Mouse (Mus musculus) CH12.LX (cell line): ENCODE measurements around the gene Hist1h1b. TPM values are rescaled to one million over a fixed set of nuclear protein-coding genes. Genes with fewer than 3 reads are reported as not detected.
A peak's percentile ranks its signal among the peaks of the same experiment; 100 is the strongest.

Experiments used
- DNase-seq: peaks from one replicate; pipeline ENCODE4 v3.0.0-alpha.2; 2013; ENCODE audit errors: extremely low read depth
- H3K27ac ChIP-seq: 2 replicates; pipeline ENCODE4 v1.5.1; 2012; ENCODE audit warnings: low read depth, mild to moderate bottlenecking, control low read depth, moderate library complexity; ENCODE audit not compliant: insufficient read depth
- H3K27me3 ChIP-seq: replicated peaks from 2 replicates; pipeline ENCODE3; 2012; ENCODE audit warnings: inconsistent platforms
- H3K36me3 ChIP-seq, 2 experiments: replicated peaks in 1 of 2; 2 replicates each; pipeline versions ENCODE3 to v1.6.1; 2012; ENCODE audit warnings: inconsistent platforms in 1 of 2, low read length in 1 of 2, mild to moderate bottlenecking in 1 of 2, mixed read lengths in 1 of 2, moderate library complexity in 1 of 2; ENCODE audit not compliant: control insufficient read depth in 1 of 2, insufficient read depth in 1 of 2
- H3K4me1 ChIP-seq, 2 experiments: 2 replicates each; pipeline ENCODE4 v1.6.1; 2012; ENCODE audit warnings: inconsistent platforms in 1 of 2, moderate library complexity in 1 of 2; ENCODE audit not compliant: insufficient read depth in 2 of 2, control insufficient read depth in 1 of 2
- H3K4me2 ChIP-seq: 2 replicates; pipeline ENCODE4 v1.6.1; 2012; ENCODE audit warnings: low read depth, mild to moderate bottlenecking, control low read depth; ENCODE audit not compliant: poor library complexity, insufficient read depth, severe bottlenecking
- H3K4me3 ChIP-seq, 3 experiments: fragments of 150-350 bp in 1 of 3; sonication (generic) in 1 of 3; replicated peaks in 1 of 3; 2 replicates each; pipeline versions ENCODE3 to v1.5.1; 2011 to 2012; ENCODE audit warnings: low read depth in 2 of 3, low read length in 2 of 3, mild to moderate bottlenecking in 2 of 3, moderate library complexity in 2 of 3, control low read depth in 1 of 3, improper control_type of control experiment in 1 of 3, inconsistent platforms in 1 of 3, mixed read lengths in 1 of 3; ENCODE audit not compliant: poor library complexity in 1 of 3
- H3K79me2 ChIP-seq: replicated peaks from 2 replicates; pipeline ENCODE4 v1.6.1; 2012; ENCODE audit warnings: mild to moderate bottlenecking, moderate library complexity; ENCODE audit not compliant: control insufficient read depth, poor library complexity, insufficient read depth, severe bottlenecking; ENCODE audit errors: extremely low read depth
- H3K9ac ChIP-seq: 2 replicates; pipeline ENCODE4 v1.6.1; 2012; ENCODE audit warnings: low read depth, mild to moderate bottlenecking, control low read depth, moderate library complexity; ENCODE audit not compliant: insufficient read depth
- H3K9me3 ChIP-seq: replicated peaks from 2 replicates; pipeline ENCODE3; 2012; ENCODE audit warnings: low read length, inconsistent platforms, mixed read lengths
- BHLHE40 ChIP-seq: IDR thresholded peaks from 2 replicates; pipeline ENCODE4 v1.6.1; 2011; ENCODE audit warnings: mild to moderate bottlenecking, low read depth, low read length, improper control_type of control experiment
- CHD1 ChIP-seq: IDR thresholded peaks from 2 replicates; pipeline ENCODE4 v1.6.1; 2012; ENCODE audit warnings: low read depth, low read length, improper control_type of control experiment, inconsistent platforms
- CHD2 ChIP-seq: IDR thresholded peaks from 2 replicates; pipeline ENCODE4 v1.6.1; 2011; ENCODE audit warnings: low read length, improper control_type of control experiment
- CTCF ChIP-seq, 2 experiments: IDR thresholded peaks in 1 of 2; conservative IDR thresholded peaks in 1 of 2; 2 replicates each; pipeline ENCODE4 v1.5.1; 2011 to 2012; ENCODE audit warnings: low read depth in 2 of 2, low read length in 2 of 2, improper control_type of control experiment in 1 of 2, inconsistent platforms in 1 of 2, mild to moderate bottlenecking in 1 of 2, moderate library complexity in 1 of 2
- E2F4 ChIP-seq: IDR thresholded peaks from 2 replicates; pipeline ENCODE4 v1.6.1; 2011; ENCODE audit warnings: low read depth, low read length, improper control_type of control experiment; ENCODE audit not compliant: insufficient replicate concordance
- ELF1 ChIP-seq: IDR thresholded peaks from 2 replicates; pipeline ENCODE4 v1.6.1; 2014; ENCODE audit warnings: low read depth, mild to moderate bottlenecking, inconsistent platforms, low read length, improper control_type of control experiment
- EP300 ChIP-seq: IDR thresholded peaks from 2 replicates; pipeline ENCODE4 v1.6.1; 2011; ENCODE audit warnings: low read length, improper control_type of control experiment
- ETS1 ChIP-seq: conservative IDR thresholded peaks from 2 replicates; pipeline ENCODE4 v1.6.1; 2012; ENCODE audit warnings: low read depth, mild to moderate bottlenecking, inconsistent platforms, low read length, improper control_type of control experiment, moderate library complexity
- GABPA ChIP-seq: IDR thresholded peaks from 2 replicates; pipeline ENCODE4 v1.6.1; 2012; ENCODE audit warnings: low read depth, low read length, improper control_type of control experiment, inconsistent platforms; ENCODE audit not compliant: insufficient replicate concordance
- HCFC1 ChIP-seq: IDR thresholded peaks from 2 replicates; pipeline ENCODE4 v1.6.1; 2012; ENCODE audit warnings: low read depth, mild to moderate bottlenecking, inconsistent platforms, low read length, improper control_type of control experiment
- IRF4 ChIP-seq: IDR thresholded peaks from 2 replicates; pipeline ENCODE4 v1.6.1; 2014; ENCODE audit warnings: low read depth, mild to moderate bottlenecking, inconsistent platforms, low read length, improper control_type of control experiment
- JUN ChIP-seq: IDR thresholded peaks from 2 replicates; pipeline ENCODE4 v1.6.1; 2011; ENCODE audit warnings: low read depth, mild to moderate bottlenecking, low read length, improper control_type of control experiment, moderate library complexity; ENCODE audit not compliant: insufficient read depth
- JUND ChIP-seq: conservative IDR thresholded peaks from 2 replicates; pipeline ENCODE4 v1.6.1; 2011; ENCODE audit warnings: low read depth, low read length, improper control_type of control experiment
- MAFK ChIP-seq: IDR thresholded peaks from 2 replicates; pipeline ENCODE4 v1.6.1; 2011; ENCODE audit warnings: low read length, improper control_type of control experiment; ENCODE audit not compliant: insufficient replicate concordance
- MAX ChIP-seq: IDR thresholded peaks from 2 replicates; pipeline ENCODE4 v1.6.1; 2011; ENCODE audit warnings: low read length, improper control_type of control experiment
- MAZ ChIP-seq: IDR thresholded peaks from 2 replicates; pipeline ENCODE4 v1.6.1; 2012; ENCODE audit warnings: low read depth, mild to moderate bottlenecking, inconsistent platforms, low read length, improper control_type of control experiment, moderate library complexity
- MEF2A ChIP-seq: IDR thresholded peaks from 2 replicates; pipeline ENCODE4 v1.6.1; 2014; ENCODE audit warnings: low read depth, mild to moderate bottlenecking, inconsistent platforms, low read length, improper control_type of control experiment, borderline replicate concordance
- MXI1 ChIP-seq: IDR thresholded peaks from 2 replicates; pipeline ENCODE4 v1.6.1; 2011; ENCODE audit warnings: mild to moderate bottlenecking, low read depth, low read length, improper control_type of control experiment
- MYC ChIP-seq: IDR thresholded peaks from 2 replicates; pipeline ENCODE4 v1.6.1; 2011; ENCODE audit warnings: low read depth, mild to moderate bottlenecking, improper control_type of control experiment, low read length
- NELFE ChIP-seq: IDR thresholded peaks from 2 replicates; pipeline ENCODE4 v1.6.1; 2011; ENCODE audit warnings: low read depth, low read length, improper control_type of control experiment
- NRF1 ChIP-seq: IDR thresholded peaks from 2 replicates; pipeline ENCODE4 v1.6.1; 2014; ENCODE audit warnings: low read depth, mild to moderate bottlenecking, inconsistent platforms, low read length, improper control_type of control experiment, moderate library complexity
- PAX5 ChIP-seq: IDR thresholded peaks from 2 replicates; pipeline ENCODE4 v1.6.1; 2012; ENCODE audit warnings: low read length, inconsistent platforms, mixed read lengths
- POLR2A ChIP-seq: IDR thresholded peaks from 2 replicates; pipeline ENCODE4 v1.6.1; 2011; ENCODE audit warnings: low read depth, mild to moderate bottlenecking, improper control_type of control experiment, low read length
- POLR2AphosphoS2 ChIP-seq: IDR thresholded peaks from 2 replicates; pipeline ENCODE4 v1.6.1; 2011; ENCODE audit warnings: low read depth, low read length, improper control_type of control experiment
- RAD21 ChIP-seq: IDR thresholded peaks from 2 replicates; pipeline ENCODE4 v1.6.1; 2011; ENCODE audit warnings: low read depth, mild to moderate bottlenecking, low read length, improper control_type of control experiment, moderate library complexity
- RCOR1 ChIP-seq: conservative IDR thresholded peaks from 2 replicates; pipeline ENCODE4 v1.6.1; 2012; ENCODE audit warnings: low read depth, mild to moderate bottlenecking, inconsistent platforms, low read length, improper control_type of control experiment
- SIN3A ChIP-seq: IDR thresholded peaks from 2 replicates; pipeline ENCODE4 v1.6.1; 2012; ENCODE audit warnings: low read length, improper control_type of control experiment, inconsistent platforms
- SMC3 ChIP-seq: IDR thresholded peaks from 2 replicates; pipeline ENCODE4 v1.6.1; 2011; ENCODE audit warnings: low read depth, low read length, improper control_type of control experiment
- TBP ChIP-seq: conservative IDR thresholded peaks from 2 replicates; pipeline ENCODE4 v1.6.1; 2011; ENCODE audit warnings: low read depth, low read length, improper control_type of control experiment
- TCF12 ChIP-seq: IDR thresholded peaks from 2 replicates; pipeline ENCODE4 v1.6.1; 2014; ENCODE audit warnings: low read depth, mild to moderate bottlenecking, inconsistent platforms, low read length, improper control_type of control experiment
- UBTF ChIP-seq: IDR thresholded peaks from 2 replicates; pipeline ENCODE4 v1.6.1; 2012; ENCODE audit warnings: low read depth, mild to moderate bottlenecking, inconsistent platforms, low read length, improper control_type of control experiment, moderate library complexity
- USF1 ChIP-seq: IDR thresholded peaks from 2 replicates; pipeline ENCODE4 v1.6.1; 2014; ENCODE audit warnings: low read depth, mild to moderate bottlenecking, inconsistent platforms, low read length, improper control_type of control experiment
- ZC3H11A ChIP-seq: IDR thresholded peaks from 2 replicates; pipeline ENCODE4 v1.6.1; 2012; ENCODE audit warnings: low read depth, mild to moderate bottlenecking, inconsistent platforms, low read length, improper control_type of control experiment
- ZKSCAN1 ChIP-seq: IDR thresholded peaks from 2 replicates; pipeline ENCODE4 v1.6.1; 2012; ENCODE audit warnings: low read depth, inconsistent platforms, low read length, improper control_type of control experiment, borderline replicate concordance
- ZMIZ1 ChIP-seq: IDR thresholded peaks from 2 replicates; pipeline ENCODE4 v1.6.1; 2012; ENCODE audit warnings: low read depth, mild to moderate bottlenecking, inconsistent platforms, low read length, improper control_type of control experiment
- ZNF384 ChIP-seq: IDR thresholded peaks from 2 replicates; pipeline ENCODE4 v1.6.1; 2012; ENCODE audit warnings: low read depth, low read length, improper control_type of control experiment, inconsistent platforms
- dilution Hi-C: fragments of 300-500 bp; cut with MboI; formaldehyde crosslinking; loops from 2 replicates; pipeline ENCODE4 v1.14.3; 2020; ENCODE audit warnings: low sequenced_read_pairs; ENCODE audit not compliant: extremely low pct_unique_long_range_greater_than_20kb, extremely low pct_ligation_motif_present
- in situ Hi-C: fragments of 300-500 bp; cut with MboI; formaldehyde crosslinking; loops from 3 replicates; pipeline ENCODE4 v1.14.3; 2019; ENCODE audit warnings: low sequenced_read_pairs, low pct_ligation_motif_present, low pct_unique_long_range_greater_than_20kb, mixed read lengths
- polyA plus RNA-seq: library from polyadenylated mRNA; unstranded; fragments of >175 nt; gene quantifications from 2 replicates; pipeline ENCODE4 v1.2.1, GENCODE M21; 2012; ENCODE audit warnings: low read depth; ENCODE audit not compliant: insufficient read length
- total RNA-seq, 2 experiments: library from RNA; depleted of rRNA; stranded (reverse); fragments of 300-350 nt in 1 of 2; fragments of >200 nt in 1 of 2; gene quantifications; 2 replicates each; pipeline ENCODE4 v1.2.3; 2012 to 2014

Hist1h1b gene
- total RNA-seq (2012; rRNA removed) (1,032 and 1,397 TPM in 2 replicates), total RNA-seq (2014; rRNA removed) (12.2 and 16.6 TPM in 2 replicates), polyA plus RNA-seq (0.71 and 1.9 TPM in 2 replicates)

DNA sequence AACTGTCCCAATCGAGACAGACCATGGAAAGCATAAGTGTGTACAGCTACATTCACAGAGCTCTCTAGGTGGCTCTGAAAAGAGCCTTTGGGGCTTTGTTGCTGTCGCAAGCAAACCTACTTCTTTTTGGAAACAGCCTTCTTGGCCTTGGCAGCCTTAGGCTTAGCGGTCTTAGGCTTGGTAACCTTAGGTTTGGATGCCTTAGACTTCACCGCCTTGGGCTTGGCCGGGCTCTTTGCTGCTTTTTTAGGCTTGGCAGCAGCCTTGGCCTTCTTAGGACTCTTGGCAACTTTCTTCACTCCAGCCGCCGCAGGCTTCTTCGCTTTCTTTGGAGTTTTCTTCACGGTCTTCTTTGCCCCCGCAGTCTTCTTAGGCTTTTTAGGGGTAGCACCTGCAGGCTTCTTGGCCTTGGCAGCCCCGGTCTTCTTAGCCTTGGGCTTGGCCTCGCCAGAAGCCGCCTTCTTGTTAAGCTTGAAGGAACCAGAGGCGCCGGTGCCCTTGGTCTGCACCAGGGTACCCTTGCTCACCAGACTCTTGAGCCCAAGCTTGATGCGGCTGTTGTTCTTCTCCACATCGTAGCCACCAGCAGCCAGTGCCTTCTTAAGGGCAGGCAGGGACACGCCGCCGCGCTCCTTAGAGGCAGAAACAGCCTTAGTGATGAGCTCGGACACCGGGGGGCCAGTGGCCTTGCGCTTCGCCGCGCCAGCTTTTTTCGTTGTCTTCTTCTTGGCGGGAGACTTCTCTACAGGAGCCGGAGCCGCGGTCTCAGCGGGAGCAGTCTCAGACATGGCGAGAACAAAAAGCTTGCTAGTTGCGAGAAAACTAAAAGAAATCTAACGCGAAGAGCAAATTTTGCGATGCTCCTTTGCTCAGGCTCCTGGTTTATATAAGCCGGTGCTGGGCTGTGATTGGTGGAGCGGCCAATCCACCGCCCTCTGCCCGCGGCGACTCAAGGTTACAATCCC is at the start of gene Hist1h1b:
Hist1h1b (minus strand) TSS at position 859 of the 965 bp plus-strand sequence.
- H3K79me2 ChIP-seq, result no peaks in the 10 kb centered on the region; the same call in 1 of the 2 replicates
- no peaks in the 10 kb centered on the region for H3K36me3 ChIP-seq
- peaks cover 6 to 30% of the 10 kb centered on the region in 2 experiments; a peak in 3 of 4 replicates for H3K4me1 ChIP-seq
- H3K9ac ChIP-seq, result peak within 1 kb of the TSS; percentile 86
- dilution Hi-C loops, result no loop called here
- in situ Hi-C loops, result no loop called here
- peak within 1 kb of the TSS; percentile 59 to 72 (median 59) for H3K4me3 ChIP-seq
- peak within 1 kb of the TSS; percentile 97 for H3K27ac ChIP-seq
- H3K9me3 ChIP-seq, result no peaks in the 10 kb centered on the region
- DNase-seq, result peak; percentile 89
- no peaks in the 10 kb centered on the region for H3K27me3 ChIP-seq
- H3K4me2 ChIP-seq, result peak within 1 kb of the TSS; percentile 65
- TF ChIP-seq POLR2A (peak; percentile 93), CHD2 (peak; percentile 49), TCF12 (peak; percentile 96), IRF4 (peak; percentile 61; the same call in 1 of the 2 replicates), ZMIZ1 (peak; percentile 100), ZNF384 (0 out of 2 replicates have a peak, but pooled peaks have one; percentile 26), E2F4 (peak; percentile 82; the same call in 1 of the 2 replicates), RAD21 (no peak), SMC3 (no peak), ELF1 (peak; percentile 19; the same call in 1 of the 2 replicates), GABPA (no peak), UBTF (peak; percentile 92), MEF2A (peak; percentile 50; the same call in 1 of the 2 replicates), CTCF (conservative IDR thresholded peaks at IDR 0.05 in 1 of 2, IDR thresholded peaks at IDR 0.05 in 1 of 2; ENCODE audit: low read depth in 2 of 2, low read length in 2 of 2) (no peak), TBP (peak; percentile 99), NELFE (peak; percentile 100), PAX5 (no peak), POLR2AphosphoS2 (peak; percentile 94), EP300 (no peak), MYC (0 out of 2 replicates have a peak, but pooled peaks have one; percentile 36), MAX (no peak), ZC3H11A (no peak; the same call in 1 of the 2 replicates), HCFC1 (peak; percentile 66), JUND (no peak), ZKSCAN1 (no peak), RCOR1 (peak; percentile 90), JUN (no peak), MAZ (peak; percentile 75; the same call in 1 of the 2 replicates), MXI1 (peak; percentile 39; the same call in 1 of the 2 replicates), USF1 (no peak), ETS1 (0 out of 2 replicates have a peak, but pooled peaks have one; percentile 21), NRF1 (no peak; the same call in 1 of the 2 replicates), BHLHE40 (peak; percentile 7; the same call in 1 of the 2 replicates), CHD1 (peak; percentile 85; the same call in 1 of the 2 replicates), MAFK (0 out of 2 replicates have a peak, but pooled peaks have one; percentile 7), SIN3A (peak; percentile 95)
